Mouse (Mus musculus) olfactory bulb, adult 2 months (tissue): ENCODE results near the gene BC051665.

Experiments
- CTCF ChIP-seq: fragments of 200-500 bp; IDR thresholded peaks from 2 replicates; pipeline ENCODE4 v1.5.1; 2012; ENCODE audit warnings: low read depth, mild to moderate bottlenecking, low read length, moderate library complexity; ENCODE audit not compliant: insufficient read depth
- POLR2A ChIP-seq: fragments of 200-500 bp; IDR thresholded peaks from 2 replicates; pipeline ENCODE4 v1.6.1; 2012; ENCODE audit warnings: mild to moderate bottlenecking, low read depth, low read length, moderate library complexity; ENCODE audit not compliant: insufficient read depth

DNA sequence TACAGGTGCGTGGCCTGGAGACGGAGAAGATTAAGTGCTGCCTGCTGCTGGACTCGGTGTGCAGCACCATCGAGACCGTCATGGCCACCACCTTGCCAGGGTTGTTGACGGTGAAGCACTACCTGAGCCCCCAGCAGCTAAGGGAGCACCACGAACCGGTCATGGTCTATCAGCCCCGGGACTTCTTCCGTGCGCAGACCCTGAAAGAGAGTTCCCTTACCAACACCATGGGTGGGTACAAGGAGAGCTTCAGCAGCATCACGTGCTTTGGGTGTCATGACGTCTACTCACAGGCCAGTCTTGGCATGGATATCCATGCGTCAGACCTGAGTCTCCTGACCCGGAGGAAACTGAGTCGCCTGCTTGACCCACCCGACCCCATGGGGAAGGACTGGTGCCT lies 25.0 kb downstream of the BC051665 start:
- TF ChIP-seq CTCF (no peak), POLR2A (no peak)
